Mouse (Mus musculus) stomach, postnatal 0 days (tissue): ENCODE data around the gene Chd1.

Experiments used
- CTCF ChIP-seq: IDR thresholded peaks from 2 replicates; pipeline ENCODE4 v1.5.1; 2016; ENCODE audit warnings: antibody characterized with exemption, low read depth, mild to moderate bottlenecking, moderate library complexity
- EP300 ChIP-seq: optimal IDR thresholded peaks from 2 replicates; pipeline ENCODE3; 2016; ENCODE audit warnings: antibody characterized with exemption

DNA sequence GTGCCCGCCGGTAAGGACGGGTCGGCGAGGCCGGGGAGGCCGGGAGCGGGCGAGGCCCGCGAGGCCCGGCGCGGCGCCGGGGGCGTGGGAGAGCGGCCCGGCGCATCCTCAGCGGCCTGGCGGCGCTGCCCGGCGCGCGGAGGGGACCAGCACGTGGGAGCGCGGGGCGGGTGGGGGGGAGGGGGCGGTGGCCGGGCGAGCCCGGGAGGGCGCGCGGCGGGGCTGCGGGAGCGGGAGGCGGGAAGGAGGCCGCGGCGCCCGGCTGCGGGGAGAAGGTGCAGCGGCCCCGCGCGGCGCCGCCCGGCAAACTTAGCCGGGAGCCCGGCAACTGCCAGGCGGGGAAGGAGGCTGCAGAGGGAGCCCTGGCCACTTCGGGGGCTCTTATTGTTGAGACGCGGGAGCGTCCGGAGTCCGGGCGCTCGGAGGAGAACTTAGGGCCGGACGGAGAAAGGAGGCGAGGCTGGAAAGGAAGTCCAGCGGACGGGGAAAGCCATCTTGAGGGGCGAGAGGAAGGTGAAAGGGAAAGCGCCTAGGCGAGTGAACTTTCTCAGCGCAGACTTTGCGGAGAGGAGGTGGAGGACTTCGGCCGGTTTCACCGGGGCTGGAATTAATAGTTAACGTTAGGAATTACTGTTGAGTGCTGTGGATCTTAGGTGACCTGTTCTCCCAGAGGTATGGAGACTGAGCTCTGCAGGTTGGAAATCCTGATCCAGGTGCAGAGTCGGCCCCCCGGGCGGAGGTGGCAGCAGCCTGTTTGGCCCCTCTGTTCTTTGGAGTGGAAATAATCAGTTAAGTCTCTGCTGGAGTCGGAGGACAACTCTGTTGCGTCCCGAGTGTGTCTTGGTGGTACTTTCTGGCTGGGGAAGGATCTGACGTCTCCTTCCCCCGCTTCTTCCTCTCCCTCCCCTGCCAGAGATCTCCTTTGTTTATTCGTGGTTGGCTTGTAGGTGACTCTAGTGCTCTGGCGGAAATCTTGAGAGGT is 827 bp downstream of the Chd1 start:
- TF ChIP-seq CTCF (peak; percentile 31), EP300 (no peak)
